Mouse (Mus musculus) c-Kit-negative CD71-positive TER-119-positive erythroid progenitor cells, embryonic 14.5 days (primary cell): ENCODE measurements around the gene Myod1.

ENCODE experiments used
- DNase-seq: peaks from one replicate; pipeline ENCODE4 v3.0.0-alpha.2; 2013; ENCODE audit warnings: low read depth, low spot score

Myod1 gene

GRCm38 (mm10) chr7:46391701-46392100 is 15.4 kb downstream of the Myod1 start:
- no peak for DNase-seq

DNA sequence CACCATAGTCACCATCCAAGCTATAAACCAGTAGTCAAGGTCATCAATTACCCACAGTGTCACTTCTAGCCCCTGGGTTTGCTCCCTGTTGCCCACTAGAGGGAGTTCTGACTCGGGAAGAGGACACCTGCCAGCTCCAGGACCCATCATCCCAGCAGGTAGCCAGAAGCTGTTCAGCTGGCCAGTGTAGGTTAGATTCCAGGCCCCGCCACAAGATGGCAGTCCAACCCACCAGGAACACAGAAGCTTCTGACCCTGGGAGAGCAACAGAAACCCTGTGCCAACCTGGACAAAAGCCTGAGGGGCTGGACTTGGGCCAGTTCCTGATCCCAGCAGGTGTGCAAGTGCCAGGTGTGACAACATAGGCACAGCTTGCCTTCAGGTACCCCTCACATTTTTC is 16.8 kb downstream of the Myod1 start:
- no peak for DNase-seq

- no peak for DNase-seq
Measured at GRCm38 (mm10) chr7:46393718-46394511, 17.6 kb downstream of the Myod1 start.

DNA sequence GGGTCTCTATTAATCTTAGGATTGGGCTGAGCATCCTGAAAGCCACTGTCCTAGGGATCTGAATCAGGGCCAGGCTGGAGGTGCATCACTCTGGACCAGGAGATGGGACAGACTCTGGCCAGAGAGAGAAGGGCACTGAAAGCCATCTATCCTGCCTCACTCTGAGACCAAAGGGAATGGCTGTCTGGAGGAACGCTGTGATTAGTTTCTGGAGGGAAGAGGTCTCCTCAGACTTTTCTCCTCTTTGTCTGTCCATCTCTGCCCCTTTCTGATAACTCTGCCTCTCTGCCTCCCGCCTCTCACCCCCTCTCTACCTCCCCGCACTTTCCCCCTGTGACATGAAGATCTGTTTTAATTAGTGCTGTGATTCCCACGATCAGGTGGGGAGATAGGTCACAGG is 18.7 kb downstream of the Myod1 start:
- no peak for DNase-seq

DNA sequence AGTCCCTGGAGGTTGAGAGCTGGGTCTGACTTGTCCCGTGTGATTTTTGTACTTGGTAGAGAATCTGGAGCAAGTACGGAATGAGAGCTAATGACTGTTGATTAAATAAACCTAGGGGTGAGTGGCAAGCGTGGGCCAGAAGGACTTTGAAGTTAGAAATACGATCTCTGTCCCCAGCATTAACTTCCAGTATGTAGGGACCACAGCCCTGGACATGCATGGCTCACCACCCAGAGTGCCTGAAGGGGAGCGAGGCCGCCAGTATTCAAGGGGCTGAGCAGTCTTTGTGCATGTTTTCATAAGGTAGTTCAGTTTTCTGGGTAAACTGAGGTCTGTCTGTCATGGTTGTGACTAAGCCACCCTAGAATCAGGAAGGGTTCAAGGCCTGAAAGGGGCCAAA is 19.3 kb downstream of the Myod1 start:
- DNase-seq = no peak

DNA sequence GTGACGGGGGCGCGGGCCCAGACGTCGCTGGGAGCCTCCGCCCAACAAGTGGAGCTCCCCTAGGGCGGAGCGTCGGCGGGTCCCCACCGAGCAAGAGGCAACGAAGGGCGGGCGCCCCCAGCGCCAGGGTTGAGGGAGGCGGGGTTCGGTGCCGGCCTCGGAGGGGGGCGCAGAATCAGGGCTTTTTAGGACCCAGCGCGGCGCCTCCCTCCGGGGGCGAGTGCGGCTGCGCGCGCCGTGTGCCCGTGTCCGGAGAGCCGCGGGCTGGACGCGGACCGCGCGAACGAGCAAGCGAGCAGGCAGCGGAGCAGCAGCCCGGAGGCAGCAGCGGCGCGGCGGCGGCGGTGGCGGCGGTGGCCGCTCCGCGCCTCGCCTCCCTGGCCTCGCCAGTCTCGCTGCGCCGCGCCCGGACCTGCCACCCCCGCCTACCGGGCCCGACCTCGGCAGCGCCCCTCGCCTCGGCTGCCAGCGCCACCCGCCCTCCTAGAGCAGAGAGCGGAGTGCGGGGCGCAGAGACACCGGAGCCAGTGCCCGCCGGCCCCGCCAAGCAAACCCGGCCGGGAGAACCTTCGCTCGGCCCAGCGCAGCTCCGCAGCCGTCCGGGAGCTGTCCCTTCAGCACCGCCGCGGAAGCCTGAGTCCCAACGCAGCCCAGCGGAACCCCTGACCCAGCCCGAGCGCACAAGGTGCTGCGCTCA is 20.1 kb downstream of the Myod1 start, which contains the start of gene Kcnc1:
TSS of gene Kcnc1 (plus strand) at position 267 of the 697 bp plus-strand sequence.
- DNase-seq = no peak

GRCm38 (mm10) chr7:46396928-46397731 is 20.9 kb downstream of the Myod1 start:
- no peak for DNase-seq

GRCm38 (mm10) chr7:46397732-46398333 is 21.6 kb downstream of the Myod1 start:
- DNase-seq = no peak

DNA sequence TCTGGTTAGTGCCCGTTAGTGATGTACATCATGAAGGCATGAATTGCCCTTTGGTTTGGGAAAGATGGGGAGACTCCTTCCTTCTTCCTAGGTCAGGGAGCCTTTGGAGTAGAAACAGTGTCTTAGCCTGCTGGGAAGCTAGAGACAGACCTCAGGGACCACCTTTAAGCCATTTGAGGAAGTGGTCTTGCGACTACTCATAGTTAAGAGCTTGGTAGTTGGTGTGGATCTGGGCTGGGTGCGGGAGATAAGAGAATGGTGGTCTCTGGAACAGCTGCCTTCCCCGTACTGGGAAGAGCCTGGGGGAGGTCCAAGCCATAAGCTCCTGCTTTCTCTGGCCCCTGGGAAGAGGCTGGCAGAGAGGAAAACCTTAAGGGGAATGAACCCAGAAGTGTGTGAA is 22.3 kb downstream of the Myod1 start:
- DNase-seq = no peak

- no peak for DNase-seq
Measured at GRCm38 (mm10) chr7:46399676-46400075, 23.4 kb downstream of the Myod1 start.

DNA sequence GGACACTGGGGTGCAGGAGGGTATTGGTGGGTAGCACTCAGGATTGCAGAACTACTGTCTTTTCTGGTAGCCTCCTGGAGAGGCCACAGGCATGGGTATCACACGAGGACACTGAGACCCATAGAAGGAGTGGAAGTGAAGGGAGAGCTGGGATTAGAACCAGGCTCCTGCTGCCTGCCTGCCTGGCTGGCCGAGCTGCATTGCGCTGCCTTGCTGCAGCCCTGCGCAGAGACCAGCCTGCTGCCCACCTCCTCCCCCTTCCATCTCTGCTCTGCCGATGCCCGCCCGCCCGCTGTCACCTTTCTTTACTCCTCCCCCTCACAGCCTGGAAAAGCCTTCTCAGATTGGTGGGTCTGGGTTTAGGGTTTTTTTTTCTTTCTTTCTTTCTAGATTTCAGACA is 24.1 kb downstream of the Myod1 start:
- no peak for DNase-seq

DNA sequence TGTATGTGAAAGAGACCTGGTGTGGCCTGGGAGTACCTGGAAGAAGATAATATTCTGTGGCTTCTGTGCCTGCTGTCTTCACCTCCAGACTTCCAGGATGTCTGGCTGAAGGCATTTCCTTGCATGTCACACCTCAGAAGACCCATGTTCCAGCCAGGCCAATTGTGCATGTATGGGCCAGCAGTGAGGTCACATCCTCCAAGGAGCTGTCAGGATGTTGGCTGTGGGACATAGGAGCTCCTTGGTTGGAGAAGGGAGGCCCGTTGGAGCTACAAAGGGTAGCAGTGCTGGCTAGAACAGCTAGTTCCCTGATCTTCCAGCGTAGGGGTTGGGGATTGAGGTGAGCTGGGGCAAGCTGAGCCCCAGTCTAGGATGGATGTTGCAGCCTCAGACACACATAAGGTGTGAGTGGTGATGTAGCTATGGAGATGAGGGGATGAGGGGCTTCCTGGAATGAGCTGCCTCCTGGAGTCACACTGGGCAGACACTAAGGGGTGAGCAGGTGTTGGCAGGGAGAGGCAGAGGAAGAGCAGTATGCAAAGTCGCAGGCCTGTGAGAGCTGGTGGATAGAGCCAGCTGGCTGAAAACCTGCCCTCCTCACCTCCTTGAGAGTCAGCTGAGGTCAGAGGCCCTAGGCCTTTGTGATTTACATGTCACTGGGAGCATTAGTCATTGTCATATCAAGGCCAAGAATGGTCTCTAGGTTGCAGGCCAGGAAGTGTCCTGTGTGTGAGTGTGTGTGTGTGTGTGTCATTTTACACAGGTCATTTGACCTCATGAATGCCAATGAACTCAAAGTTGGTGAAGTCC is 25.3 kb downstream of the Myod1 start:
- DNase-seq = no peak

- DNase-seq = no peak
Measured at GRCm38 (mm10) chr7:46403616-46404485, 27.6 kb downstream of the Myod1 start.

DNA sequence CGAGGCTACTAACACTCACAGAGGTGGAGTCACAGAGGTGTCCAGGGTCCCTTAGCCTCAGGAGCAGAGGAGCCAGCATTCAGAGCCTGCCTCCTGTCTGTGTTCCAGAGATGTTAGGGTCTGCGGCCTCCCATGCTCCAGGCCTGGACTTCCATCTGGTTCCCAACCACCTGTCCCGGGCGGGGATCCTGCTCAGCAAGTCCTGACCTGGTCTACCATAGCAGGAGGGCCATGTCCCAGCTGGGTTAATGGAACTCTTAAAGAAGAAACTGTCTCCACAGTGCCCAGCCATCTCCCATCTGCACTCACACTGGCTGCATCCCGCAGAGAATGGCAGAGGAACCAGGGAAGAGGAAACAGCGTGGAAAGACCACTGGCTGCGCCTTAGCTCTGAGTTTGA is 28.5 kb downstream of the Myod1 start:
- no peak for DNase-seq

DNA sequence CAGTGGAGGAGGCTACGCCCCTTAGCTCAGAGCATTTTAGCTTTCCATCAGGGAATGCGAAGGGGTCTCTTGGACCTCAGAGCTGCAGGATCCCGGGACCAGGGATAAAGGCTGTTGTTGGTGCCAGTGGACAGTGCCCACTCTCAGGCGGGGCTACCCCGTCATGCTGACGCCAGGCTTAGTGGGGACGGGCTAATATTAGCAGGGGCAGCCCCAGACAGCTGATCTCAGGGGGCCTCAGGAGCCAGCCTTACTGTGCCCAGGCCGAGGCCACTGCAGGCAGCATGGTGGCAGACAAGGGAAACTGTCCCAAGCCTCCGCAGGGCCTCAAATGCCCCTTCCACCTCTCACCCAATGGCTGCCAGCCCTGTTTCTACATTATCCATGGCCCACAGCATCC is 32.3 kb downstream of the Myod1 start:
- no peak for DNase-seq

GRCm38 (mm10) chr7:46409204-46409789 is 33.0 kb downstream of the Myod1 start:
- DNase-seq = no peak

- DNase-seq = no peak
Measured at GRCm38 (mm10) chr7:46410727-46411126, 34.5 kb downstream of the Myod1 start.

DNA sequence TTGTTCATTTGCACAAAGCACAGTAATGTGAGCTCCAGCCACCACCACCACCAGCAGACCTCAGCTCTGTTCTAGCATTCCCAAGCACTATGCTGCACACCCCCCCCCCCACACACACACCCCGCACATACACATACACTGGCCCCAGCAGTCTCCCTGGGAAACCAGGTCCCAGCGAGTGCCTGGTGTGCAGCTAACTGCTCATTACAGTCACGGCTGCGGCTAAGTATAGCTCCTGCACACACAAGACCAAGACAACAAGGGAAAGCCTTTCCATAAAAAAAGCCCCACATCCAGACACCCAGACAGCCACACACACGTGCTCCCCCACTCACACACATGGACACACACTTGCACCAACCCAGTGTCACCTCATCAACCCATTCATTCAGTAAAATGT is 36.5 kb downstream of the Myod1 start:
- no peak for DNase-seq

GRCm38 (mm10) chr7:46413959-46414725 is 37.9 kb downstream of the Myod1 start:
- no peak for DNase-seq
